Mouse (Mus musculus): ENCODE data around the gene Zbtb16.

DNA sequence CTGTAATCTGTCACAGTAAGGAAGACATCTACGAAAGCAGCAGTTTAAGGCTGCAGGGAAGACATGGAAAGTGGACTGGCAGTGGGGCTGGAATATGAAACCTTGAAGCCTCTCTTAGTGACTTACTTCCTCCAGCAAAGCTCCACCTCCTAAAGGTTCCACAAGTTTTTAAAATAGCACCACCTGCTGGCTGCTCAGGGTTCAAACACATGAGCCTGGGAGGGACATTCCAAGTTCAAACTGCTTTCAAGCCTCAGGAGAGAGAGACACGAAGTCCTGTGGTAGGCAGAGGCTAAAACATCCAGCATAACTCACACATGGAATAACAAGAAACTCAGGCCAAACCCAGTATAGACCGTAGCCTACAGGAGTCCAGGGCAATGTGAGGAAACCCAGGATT is 191.6 kb downstream of the Zbtb16 start:
- TF ChIP-seq CTCF (IDR thresholded peaks at IDR 0.05; ENCODE audit: borderline replicate concordance, control insufficient read depth, extremely low read depth, insufficient read depth, low read length, poor library complexity) (no peak), POLR2A (IDR thresholded peaks at IDR 0.05; ENCODE audit: control insufficient read depth, extremely low read depth, insufficient read depth, low read length, poor library complexity) (no peak)

Measured in thymus, adult 2 months (tissue).